Mouse (Mus musculus) spleen, adult 2 months (tissue): Measurements from ENCODE around the gene Tma7. TPM values are rescaled to one million over a fixed set of nuclear protein-coding genes. Genes with fewer than 3 reads are reported as not detected.

Experiments
- DNase-seq, 2 experiments: peaks; one replicate each; pipeline versions ENCODE4 v3.0.0 to v3.0.0-alpha.2; 2012 to 2021; ENCODE audit warnings: low spot score in 2 of 2, low read depth in 1 of 2
- H3K27ac ChIP-seq: fragments of 200-500 bp; 2 replicates; pipeline ENCODE4 v1.5.1; 2012; ENCODE audit warnings: low read length, inconsistent platforms; ENCODE audit not compliant: insufficient read depth
- H3K27me3 ChIP-seq: fragments of 200-500 bp; 2 replicates; pipeline ENCODE4 v1.6.1; 2012; ENCODE audit warnings: mild to moderate bottlenecking, moderate library complexity, low read length, inconsistent platforms; ENCODE audit not compliant: control insufficient read depth, insufficient read depth
- H3K36me3 ChIP-seq: fragments of 200-500 bp; 2 replicates; pipeline ENCODE4 v1.6.1; 2012; ENCODE audit warnings: mild to moderate bottlenecking, low read length, inconsistent platforms; ENCODE audit not compliant: control insufficient read depth, insufficient read depth
- H3K4me1 ChIP-seq: fragments of 200-500 bp; 2 replicates; pipeline ENCODE4 v1.6.1; 2011; ENCODE audit warnings: inconsistent platforms; ENCODE audit not compliant: control insufficient read depth, insufficient read depth, insufficient read length
- H3K4me3 ChIP-seq: fragments of 200-500 bp; 2 replicates; pipeline ENCODE4 v1.5.1; 2011; ENCODE audit warnings: mild to moderate bottlenecking, inconsistent platforms; ENCODE audit not compliant: insufficient read depth, insufficient read length; ENCODE audit errors: extremely low read depth
- CTCF ChIP-seq: fragments of 200-500 bp; IDR thresholded peaks from 2 replicates; pipeline ENCODE4 v1.5.1; 2011; ENCODE audit warnings: mild to moderate bottlenecking, inconsistent platforms; ENCODE audit not compliant: insufficient read depth, insufficient read length, insufficient replicate concordance; ENCODE audit errors: extremely low read depth
- POLR2A ChIP-seq: fragments of 200-500 bp; IDR thresholded peaks from 2 replicates; pipeline ENCODE4 v1.6.1; 2011; ENCODE audit warnings: low read depth, low read length, inconsistent platforms
- WGBS: fragments of 180-500 bp; shearing (Covaris S2); methylation state at CpG from one replicate; pipeline ENCODE4 v1.1.7; 2018; 5-methylcytosine and 5-hydroxymethylcytosine counted together
- polyA plus RNA-seq: library from polyadenylated mRNA; depleted of rRNA; stranded (reverse); fragments of >200 nt; gene quantifications from 2 replicates; pipeline ENCODE4 v1.2.3, GENCODE M21; 2012

Tma7 gene
- polyA plus RNA-seq, 1 experiment: 16.4 TPM

DNA sequence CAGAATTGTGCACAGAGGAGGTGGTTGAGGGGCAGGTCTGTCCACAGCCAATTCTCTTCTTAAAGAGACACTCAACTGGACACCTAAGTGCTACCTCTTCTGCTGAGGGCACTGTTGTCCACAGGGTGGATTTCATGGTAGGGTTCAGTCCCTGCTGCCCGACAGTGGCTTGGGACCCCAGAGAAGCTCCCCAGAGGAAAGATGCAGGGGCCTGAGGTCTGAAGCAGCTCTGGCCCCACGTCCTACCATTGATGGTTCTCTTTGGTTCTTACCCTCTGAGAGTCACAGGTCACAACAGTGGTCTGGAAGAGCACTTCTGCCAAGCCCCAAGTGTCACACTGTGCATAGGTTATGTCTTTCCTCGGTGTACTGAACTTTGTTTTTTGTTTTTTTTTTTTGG, 29.0 kb downstream of the Tma7 start:
- H3K36me3 ChIP-seq: peaks cover 41% of the 10 kb centered on the region
- peak overlapping the region; percentile 99 for H3K27ac ChIP-seq
- H3K4me3 ChIP-seq: peak overlapping the region; percentile 81
- peaks cover 38% of the 10 kb centered on the region; the same call in 1 of the 2 replicates for H3K4me1 ChIP-seq
- TF ChIP-seq POLR2A (no peak), CTCF (no peak)
- WGBS: 58% methylated on average over 3 of the region's 3 CpGs
- H3K27me3 ChIP-seq: no peaks in the 10 kb centered on the region
- no peak for DNase-seq

GRCm38 (mm10) chr9:109052490-109053260, 29.7 kb downstream of the Tma7 start:
- H3K4me3 ChIP-seq: peak overlapping the region; percentile 81
- peak in 1 of 2 experiments; percentile 68 for DNase-seq
- peaks cover 31% of the 10 kb centered on the region; the same call in 1 of the 2 replicates for H3K4me1 ChIP-seq
- TF ChIP-seq POLR2A: peak; percentile 64
- TF ChIP-seq CTCF: no peak
- H3K36me3 ChIP-seq: peaks cover 36% of the 10 kb centered on the region
- no peaks in the 10 kb centered on the region for H3K27me3 ChIP-seq
- WGBS: 48% methylated on average over 9 of the region's 9 CpGs
- peak overlapping the region; percentile 99 for H3K27ac ChIP-seq

GRCm38 (mm10) chr9:109051651-109052489, 30.5 kb downstream of the Tma7 start:
- peak overlapping the region; percentile 81 for H3K4me3 ChIP-seq
- TF ChIP-seq CTCF (no peak), POLR2A (peak; percentile 63)
- H3K27ac ChIP-seq: peak overlapping the region; percentile 99
- 24% methylated on average over 10 of the region's 10 CpGs for WGBS
- H3K4me1 ChIP-seq: peaks cover 25% of the 10 kb centered on the region; the same call in 1 of the 2 replicates
- peaks cover 29% of the 10 kb centered on the region for H3K36me3 ChIP-seq
- peak; percentile 66 to 87 for DNase-seq
- H3K27me3 ChIP-seq: no peaks in the 10 kb centered on the region

- no peaks in the 10 kb centered on the region for H3K27me3 ChIP-seq
- TF ChIP-seq CTCF: no peak
- TF ChIP-seq POLR2A: peak; percentile 96
- peaks cover 21% of the 10 kb centered on the region for H3K36me3 ChIP-seq
- 10% methylated on average over 13 of the region's 13 CpGs for WGBS
- peak; percentile 73 to 88 for DNase-seq
- peak overlapping the region; percentile 99 for H3K27ac ChIP-seq
- peak overlapping the region; percentile 81 for H3K4me3 ChIP-seq
- H3K4me1 ChIP-seq: peaks cover 18% of the 10 kb centered on the region; the same call in 1 of the 2 replicates
Observed at GRCm38 (mm10) chr9:109051011-109051501, 31.3 kb downstream of the Tma7 start.

- no peaks in the 10 kb centered on the region for H3K27me3 ChIP-seq
- H3K36me3 ChIP-seq: peaks cover 17% of the 10 kb centered on the region
- peak overlapping the region; percentile 99 for H3K27ac ChIP-seq
- no peak for DNase-seq
- no peak for TF ChIP-seq POLR2A
- TF ChIP-seq CTCF: no peak
- peak overlapping the region; percentile 64 for H3K4me3 ChIP-seq
- 11% methylated on average over 3 of the region's 3 CpGs for WGBS
- H3K4me1 ChIP-seq: peaks cover 15% of the 10 kb centered on the region; the same call in 1 of the 2 replicates
Observed at GRCm38 (mm10) chr9:109050674-109050997, 31.8 kb downstream of the Tma7 start.

- H3K27ac ChIP-seq: peak overlapping the region; percentile 99
- DNase-seq: no peak
- peaks cover 12% of the 10 kb centered on the region; the same call in 1 of the 2 replicates for H3K4me1 ChIP-seq
- no peak for TF ChIP-seq CTCF
- no peak for TF ChIP-seq POLR2A
- H3K27me3 ChIP-seq: no peaks in the 10 kb centered on the region
- H3K4me3 ChIP-seq: peak overlapping the region; percentile 64
- WGBS: 45% methylated on average over 9 of the region's 9 CpGs
- H3K36me3 ChIP-seq: peaks cover 15% of the 10 kb centered on the region
Observed at GRCm38 (mm10) chr9:109049996-109050673, 32.3 kb downstream of the Tma7 start.
